Comparison of ENCODE assay signal across 7 mouse cellular contexts in genomic region chr12:33176555-33176900, GRCm38 (mm10). TPM values are rescaled to one million over a fixed set of nuclear protein-coding genes. Genes with fewer than 3 reads are reported as not detected.
DNase-seq lines count a peak whose midpoint lies in the region; ATAC-seq lines count a peak whose summit lies in the region.

No protein-coding gene starts in this region.

- peaks cover 26% of the 10 kb centered on the region for H3K4me1 ChIP-seq in forebrain, embryonic 15.5 days
- H3K4me1 ChIP-seq in limb, embryonic 12.5 days (replicated peaks), result peaks cover 33% of the 10 kb centered on the region
- H3K4me1 ChIP-seq in neural tube, embryonic 14.5 days (ENCODE audit: control insufficient read depth, insufficient read depth, low read length), result peaks cover 25% of the 10 kb centered on the region

- WGBS in forebrain, embryonic 15.5 days, result 18% methylated on average over 5 of the region's 5 CpGs
- WGBS in limb, embryonic 12.5 days, result 38% methylated on average over 5 of the region's 5 CpGs
- WGBS in neural tube, embryonic 14.5 days, result 17% methylated on average over 5 of the region's 5 CpGs

- 0 out of 2 replicates have a peak, but pooled peaks have one; percentile 43 for ATAC-seq in forebrain, embryonic 15.5 days (replicated peaks)
- ATAC-seq in limb, embryonic 12.5 days (ENCODE audit: insufficient number of reproducible peaks, insufficient read depth, low FRiP score, low TSS enrichment, low read depth), result no peak
- peak; percentile 18; the same call in 1 of the 2 replicates for ATAC-seq in neural tube, embryonic 14.5 days (ENCODE audit: low read depth)

- H3K4me2 ChIP-seq in forebrain, embryonic 15.5 days (replicated peaks), result peak overlapping the region; percentile 43
- H3K4me2 ChIP-seq in limb, embryonic 12.5 days, result peak overlapping the region; percentile 56
- peak overlapping the region; percentile 46; the same call in 1 of the 2 replicates for H3K4me2 ChIP-seq in neural tube, embryonic 14.5 days (ENCODE audit: low read depth, low read length)

- H3K9me3 ChIP-seq in forebrain, embryonic 15.5 days, result no peaks in the 10 kb centered on the region
- no peaks in the 10 kb centered on the region for H3K9me3 ChIP-seq in limb, embryonic 12.5 days
- no peaks in the 10 kb centered on the region for H3K9me3 ChIP-seq in neural tube, embryonic 14.5 days (ENCODE audit: control insufficient read depth, low read length)

- H3K36me3 ChIP-seq in forebrain, embryonic 15.5 days, result no peaks in the 10 kb centered on the region
- H3K36me3 ChIP-seq in limb, embryonic 12.5 days, result no peaks in the 10 kb centered on the region
- H3K36me3 ChIP-seq in neural tube, embryonic 14.5 days (ENCODE audit: control insufficient read depth, insufficient read depth, low read length), result no peaks in the 10 kb centered on the region

- H3K9ac ChIP-seq in forebrain, embryonic 15.5 days (replicated peaks), result no peak overlapping the region; the same call in 1 of the 2 replicates
- H3K9ac ChIP-seq in limb, embryonic 12.5 days (replicated peaks), result no peak overlapping the region
- no peak overlapping the region for H3K9ac ChIP-seq in neural tube, embryonic 14.5 days (replicated peaks; ENCODE audit: low read depth, low read length)

- H3K27ac ChIP-seq in forebrain, embryonic 15.5 days (replicated peaks), result peak overlapping the region; percentile 85
- H3K27ac ChIP-seq in limb, embryonic 12.5 days, result no peak overlapping the region
- H3K27ac ChIP-seq in neural tube, embryonic 14.5 days (ENCODE audit: low read depth, low read length), result no peak overlapping the region

- peak; percentile 50 to 59 for DNase-seq in right cerebral cortex, postnatal 10 days (ENCODE audit: low spot score in 2 of 2)
- DNase-seq in right cerebral cortex, postnatal 36 days (ENCODE audit: low spot score in 2 of 2), result no peak
- DNase-seq in embryo, embryonic 10.5 days (ENCODE audit: low spot score), result no peak
- DNase-seq in embryo, embryonic 11 days, result no peak

- H3K27me3 ChIP-seq in forebrain, embryonic 15.5 days, result no peaks in the 10 kb centered on the region
- no peaks in the 10 kb centered on the region for H3K27me3 ChIP-seq in limb, embryonic 12.5 days
- H3K27me3 ChIP-seq in neural tube, embryonic 14.5 days (ENCODE audit: control insufficient read depth, insufficient read depth, low read length), result no peaks in the 10 kb centered on the region

- peak overlapping the region; percentile 22; the same call in 1 of the 2 replicates for H3K4me3 ChIP-seq in forebrain, embryonic 15.5 days
- H3K4me3 ChIP-seq in limb, embryonic 12.5 days (replicated peaks), result no peak overlapping the region
- no peak overlapping the region for H3K4me3 ChIP-seq in neural tube, embryonic 14.5 days (ENCODE audit: low read depth, low read length)

RNA-seq across cellular contexts. Expression of gene Atxn7l1, which starts 29.0 kb away (rescaled TPM):
- 15.4 and 17.6 TPM in 2 replicates for polyA plus RNA-seq in forebrain, embryonic 15.5 days (2015; fragmentation: Nextera tagmentation; extraction: Ambion mirVana)
- polyA plus RNA-seq in limb, embryonic 12.5 days (2016; fragmentation: Nextera tagmentation; extraction: Ambion mirVana), result 11.2 and 13.8 TPM in 2 replicates
- polyA plus RNA-seq in neural tube, embryonic 14.5 days (2014; fragmentation: Nextera tagmentation; extraction: Ambion mirVana), result 25.8 and 35.1 TPM in 2 replicates

Comparison
In these comparisons a context has a peak if more than half of its experiments do, and no peak if none do; other contexts are left out.
1. DNase-seq: peak in right cerebral cortex, postnatal 10 days (2 of 2); none in right cerebral cortex, postnatal 36 days (0 of 2), embryo, embryonic 10.5 days (single experiment) and embryo, embryonic 11 days (single experiment).
2. Peak in every context shown above with its lines, with median percentiles within 50 percentile points of each other: H3K4me2 ChIP-seq.